Mouse (Mus musculus) urinary bladder, adult 18-20 months (tissue): Measurements from ENCODE around the gene Cldn3.
A peak's percentile ranks its signal among the peaks of the same experiment; 100 is the strongest.

Experiments used
- DNase-seq, 2 experiments: peaks; one replicate each; pipeline ENCODE4 v3.0.0; 2022; ENCODE audit warnings: low spot score in 2 of 2, mixed read lengths in 2 of 2

The Cldn3 gene

GRCm38 (mm10) chr5:135002151-135002550 is 16.1 kb downstream of the Cldn3 start:
- peak in 1 of 2 experiments; percentile 16 for DNase-seq

- no peak for DNase-seq
Observed at GRCm38 (mm10) chr5:135007802-135008571, 22.0 kb downstream of the Cldn3 start.

- DNase-seq, result peak; percentile 91 to 98
Observed at GRCm38 (mm10) chr5:135008671-135009589, 22.9 kb downstream of the Cldn3 start, which contains the start of gene Abhd11. TSS of gene Abhd11 (plus strand) at chr5:135009152.

- peak in 1 of 2 experiments; percentile 81 for DNase-seq
Observed at GRCm38 (mm10) chr5:135009590-135010319, 23.7 kb downstream of the Cldn3 start.

GRCm38 (mm10) chr5:135010320-135010709 is 24.3 kb downstream of the Cldn3 start:
- no peak for DNase-seq

- DNase-seq, result no peak
Observed at GRCm38 (mm10) chr5:135010841-135011743, 25.1 kb downstream of the Cldn3 start.

GRCm38 (mm10) chr5:135011809-135012613 is 26.0 kb downstream of the Cldn3 start:
- no peak for DNase-seq

- DNase-seq, result peak in 1 of 2 experiments; percentile 66
Observed at GRCm38 (mm10) chr5:135012671-135013441, 26.8 kb downstream of the Cldn3 start.

GRCm38 (mm10) chr5:135015497-135015896 is 29.5 kb downstream of the Cldn3 start:
- peak; percentile 50 to 85 for DNase-seq

- DNase-seq, result no peak
Observed at GRCm38 (mm10) chr5:135016224-135016759, 30.3 kb downstream of the Cldn3 start.

- no peak for DNase-seq
Observed at GRCm38 (mm10) chr5:135021814-135022213, 35.8 kb downstream of the Cldn3 start.

- peak; percentile 70 to 82 for DNase-seq
Observed at GRCm38 (mm10) chr5:135023344-135024173, 37.5 kb downstream of the Cldn3 start, which contains the start of gene Stx1a. TSS of gene Stx1a (plus strand) at chr5:135023482.

GRCm38 (mm10) chr5:135024665-135025224 is 38.7 kb downstream of the Cldn3 start:
- no peak for DNase-seq

- DNase-seq, result no peak
Observed at GRCm38 (mm10) chr5:135025899-135026298, 39.9 kb downstream of the Cldn3 start.

GRCm38 (mm10) chr5:135029007-135029854 is 43.2 kb downstream of the Cldn3 start:
- no peak for DNase-seq

- no peak for DNase-seq
Observed at GRCm38 (mm10) chr5:135032581-135032980, 46.6 kb downstream of the Cldn3 start.

- no peak for DNase-seq
Observed at GRCm38 (mm10) chr5:135034593-135034992, 48.6 kb downstream of the Cldn3 start.
